14 mouse cellular contexts compared by ENCODE assay signal in genomic region chr16:48562290-48563080, GRCm38 (mm10).
DNase-seq lines count a peak whose midpoint lies in the region; ATAC-seq and TF ChIP-seq lines count a peak whose summit lies in the region.
"Had no signal": no experiment of that assay in that cellular context is flagged by ENCODE, and none has a peak within 500 bp of the region (broad histone marks: within the 10 kb centered on the region; RNA-seq: fewer than 3 reads in every experiment).

No protein-coding gene starts in this region.

- H3K4me1 ChIP-seq in forebrain, embryonic 10.5 days, result peaks cover 14% of the 10 kb centered on the region
- H3K4me1 ChIP-seq in forebrain, embryonic 15.5 days, result no peaks in the 10 kb centered on the region
- peaks cover 10% of the 10 kb centered on the region; the same call in 1 of the 2 replicates for H3K4me1 ChIP-seq in forebrain, embryonic 12.5 days
- no peaks in the 10 kb centered on the region for H3K4me1 ChIP-seq in hindbrain, postnatal 0 days (ENCODE audit: insufficient read depth, low read length)
- H3K4me1 ChIP-seq in neural tube, embryonic 13.5 days (replicated peaks), result peaks cover 5% of the 10 kb centered on the region; the same call in 1 of the 2 replicates
- H3K4me1 ChIP-seq: liver, embryonic 13.5 days had no signal

- peaks cover 3% of the 10 kb centered on the region; the same call in 1 of the 2 replicates for H3K27me3 ChIP-seq in forebrain, embryonic 10.5 days (ENCODE audit: poor library complexity, severe bottlenecking)
- H3K27me3 ChIP-seq in forebrain, embryonic 15.5 days, result no peaks in the 10 kb centered on the region
- H3K27me3 ChIP-seq in forebrain, embryonic 12.5 days, result no peaks in the 10 kb centered on the region
- no peaks in the 10 kb centered on the region for H3K27me3 ChIP-seq in hindbrain, postnatal 0 days (ENCODE audit: insufficient read depth, low read length)
- no peaks in the 10 kb centered on the region for H3K27me3 ChIP-seq in neural tube, embryonic 13.5 days
- H3K27me3 ChIP-seq: liver, embryonic 13.5 days had no signal

- peak; percentile 25 for DNase-seq in forebrain, embryonic 10.5 days (ENCODE audit: extremely low spot score, low spot score)
- peak; percentile 47 for DNase-seq in hindbrain, postnatal 0 days (ENCODE audit: low spot score)
- DNase-seq in left cerebral cortex, postnatal 4 days, result no peak
- DNase-seq: cerebellum, adult 9-10 months; heart, postnatal 14 days; kidney, adult 8-10 months; liver, embryonic 13.5 days; right cerebral cortex, adult 18-20 months had no signal

- no peaks in the 10 kb centered on the region for H3K9me3 ChIP-seq in forebrain, embryonic 10.5 days
- no peaks in the 10 kb centered on the region for H3K9me3 ChIP-seq in forebrain, embryonic 15.5 days
- no peaks in the 10 kb centered on the region for H3K9me3 ChIP-seq in forebrain, embryonic 12.5 days
- H3K9me3 ChIP-seq in hindbrain, postnatal 0 days (ENCODE audit: low read length), result no peaks in the 10 kb centered on the region
- H3K9me3 ChIP-seq in neural tube, embryonic 13.5 days, result no peaks in the 10 kb centered on the region
- H3K9me3 ChIP-seq: liver, embryonic 13.5 days had no signal

- intact Hi-C loops in left cerebral cortex, postnatal 4 days (cut with DNase I), result no loop called here

- no peak overlapping the region for H3K9ac ChIP-seq in forebrain, embryonic 15.5 days (replicated peaks)
- H3K9ac ChIP-seq in forebrain, embryonic 12.5 days, result no peak overlapping the region
- H3K9ac ChIP-seq in hindbrain, postnatal 0 days (replicated peaks; ENCODE audit: low read length), result no peak overlapping the region
- no peak overlapping the region for H3K9ac ChIP-seq in neural tube, embryonic 13.5 days
- H3K9ac ChIP-seq: liver, embryonic 13.5 days had no signal

- no peak overlapping the region for H3K4me3 ChIP-seq in forebrain, embryonic 10.5 days
- no peak overlapping the region for H3K4me3 ChIP-seq in forebrain, embryonic 15.5 days
- no peak overlapping the region for H3K4me3 ChIP-seq in forebrain, embryonic 12.5 days (replicated peaks)
- no peak overlapping the region for H3K4me3 ChIP-seq in hindbrain, postnatal 0 days (ENCODE audit: low read length)
- no peak overlapping the region for H3K4me3 ChIP-seq in neural tube, embryonic 13.5 days
- H3K4me3 ChIP-seq: liver, embryonic 13.5 days; myocyte had no signal

- 45% methylated on average over 11 of the region's 11 CpGs for WGBS in forebrain, embryonic 10.5 days
- whole genome bisulfite sequencing in forebrain, embryonic 15.5 days, result 34% methylated on average over 11 of the region's 11 CpGs
- 35% methylated on average over 11 of the region's 11 CpGs for WGBS in forebrain, embryonic 12.5 days
- WGBS in hindbrain, postnatal 0 days, result 20% methylated on average over 11 of the region's 11 CpGs
- WGBS in neural tube, embryonic 13.5 days, result 17% methylated on average over 11 of the region's 11 CpGs

- H3K27ac ChIP-seq in forebrain, embryonic 10.5 days, result no peak overlapping the region
- H3K27ac ChIP-seq in forebrain, embryonic 15.5 days (replicated peaks), result no peak overlapping the region
- H3K27ac ChIP-seq in forebrain, embryonic 12.5 days, result no peak overlapping the region
- no peak overlapping the region for H3K27ac ChIP-seq in hindbrain, postnatal 0 days
- no peak overlapping the region for H3K27ac ChIP-seq in neural tube, embryonic 13.5 days (replicated peaks)
- H3K27ac ChIP-seq: liver, embryonic 13.5 days had no signal

- no peak overlapping the region for H3K4me2 ChIP-seq in forebrain, embryonic 15.5 days (replicated peaks)
- H3K4me2 ChIP-seq in forebrain, embryonic 12.5 days, result no peak overlapping the region
- no peak overlapping the region for H3K4me2 ChIP-seq in hindbrain, postnatal 0 days (ENCODE audit: low read depth, low read length)
- no peak overlapping the region for H3K4me2 ChIP-seq in neural tube, embryonic 13.5 days
- H3K4me2 ChIP-seq: liver, embryonic 13.5 days had no signal

- ATAC-seq in forebrain, embryonic 15.5 days (replicated peaks), result no peak
- ATAC-seq in forebrain, embryonic 12.5 days (ENCODE audit: low FRiP score), result peak; percentile 63
- ATAC-seq in hindbrain, postnatal 0 days, result peak; percentile 66
- ATAC-seq in neural tube, embryonic 13.5 days (ENCODE audit: low read depth), result 0 out of 2 replicates have a peak, but pooled peaks have one; percentile 36
- no peak for ATAC-seq in megakaryocyte, adult 5-6 weeks (ENCODE audit: poor library complexity, severe bottlenecking)
- ATAC-seq in cerebellum, adult (ENCODE audit: insufficient number of reproducible peaks, low FRiP score, low TSS enrichment), result no peak

- TF ChIP-seq CTCF in hindbrain, postnatal 0 days (IDR thresholded peaks at IDR 0.05; ENCODE audit: low read depth), result no peak

- no peaks in the 10 kb centered on the region for H3K36me3 ChIP-seq in forebrain, embryonic 10.5 days (replicated peaks)
- H3K36me3 ChIP-seq in forebrain, embryonic 15.5 days, result no peaks in the 10 kb centered on the region
- H3K36me3 ChIP-seq in forebrain, embryonic 12.5 days (replicated peaks), result no peaks in the 10 kb centered on the region
- H3K36me3 ChIP-seq in hindbrain, postnatal 0 days (ENCODE audit: insufficient read depth, low read length), result no peaks in the 10 kb centered on the region
- no peaks in the 10 kb centered on the region for H3K36me3 ChIP-seq in neural tube, embryonic 13.5 days
- H3K36me3 ChIP-seq: liver, embryonic 13.5 days had no signal

Comparison
In these comparisons a context has a peak if more than half of its experiments do, and no peak if none do; other contexts are left out.
1. ATAC-seq: peak in forebrain, embryonic 12.5 days (single experiment), hindbrain, postnatal 0 days (single experiment) and neural tube, embryonic 13.5 days (single experiment); none in forebrain, embryonic 15.5 days (single experiment), megakaryocyte, adult 5-6 weeks (single experiment) and cerebellum, adult (single experiment).